Mouse (Mus musculus) cerebellum, adult 11 months (tissue): Measurements from ENCODE around the gene Zfp609.
A peak's percentile ranks its signal among the peaks of the same experiment; 100 is the strongest.
"Not testable (repeated sequence)": the region's sequence is repeated elsewhere in the genome, so short reads cannot be mapped to it uniquely, and the experiment has no call there.

Experiments
- DNase-seq: peaks from one replicate; pipeline ENCODE4 v3.0.0; 2022

Zfp609 gene

DNA sequence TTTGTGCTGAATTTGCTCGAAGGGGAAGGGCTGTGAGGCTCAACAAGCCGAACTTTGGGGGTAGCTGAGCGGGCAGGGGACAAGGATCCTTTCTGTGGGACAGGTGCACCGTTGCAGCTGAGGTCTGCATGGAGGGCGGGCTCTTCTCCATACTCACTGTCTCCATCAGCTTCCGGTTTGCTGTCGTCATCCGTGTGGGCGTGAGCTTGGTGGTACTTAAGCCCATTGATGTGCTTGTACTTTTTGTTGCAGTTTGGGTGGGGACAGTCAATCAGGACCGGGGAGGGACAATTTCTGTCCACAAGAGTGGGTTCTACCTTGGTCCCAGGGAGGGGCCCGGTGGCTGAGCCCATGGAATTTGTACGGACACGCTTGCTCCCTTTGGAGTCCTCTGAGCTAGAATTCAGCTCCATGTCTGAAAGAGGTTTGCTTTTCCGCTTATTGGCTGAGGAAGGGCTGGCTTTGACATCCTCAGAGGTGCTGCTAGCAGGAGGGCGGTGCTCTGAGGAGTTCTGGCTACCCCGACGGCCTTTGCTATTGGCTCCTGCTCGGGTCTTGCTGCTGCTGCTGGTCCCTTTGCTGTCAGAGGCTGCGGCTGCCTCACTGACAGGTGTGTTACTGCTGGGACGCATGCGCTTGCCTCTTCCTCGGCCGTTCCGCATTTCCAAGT lies 123.3 kb downstream of the Zfp609 start:
- no peak for DNase-seq

DNA sequence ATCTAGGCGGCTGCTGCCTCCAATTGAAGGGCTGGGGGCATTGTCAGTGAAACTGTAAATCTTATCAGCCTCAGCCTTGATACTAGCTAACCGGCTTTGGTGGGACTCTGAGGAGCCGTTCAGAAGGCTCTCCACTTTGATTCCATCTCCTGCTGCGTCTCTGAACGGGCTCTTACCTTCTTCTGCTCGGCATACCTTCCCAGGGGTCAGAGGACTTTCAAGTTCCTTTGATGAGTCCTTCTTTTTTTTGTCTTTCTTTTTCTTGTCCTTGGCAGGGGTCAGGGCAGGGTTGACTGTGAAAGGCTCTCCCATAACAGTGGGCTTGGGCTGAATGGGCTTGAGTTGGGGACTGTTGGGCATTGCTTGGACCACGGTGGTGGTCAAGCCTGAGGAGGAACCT lies 124.1 kb downstream of the Zfp609 start:
- no peak for DNase-seq

- DNase-seq: no peak
These were observed 125.1 kb downstream of the Zfp609 start for GRCm38 (mm10) chr9:65702286-65702685.

- no peak for DNase-seq
These were observed 126.9 kb downstream of the Zfp609 start for GRCm38 (mm10) chr9:65700504-65700903.

DNA sequence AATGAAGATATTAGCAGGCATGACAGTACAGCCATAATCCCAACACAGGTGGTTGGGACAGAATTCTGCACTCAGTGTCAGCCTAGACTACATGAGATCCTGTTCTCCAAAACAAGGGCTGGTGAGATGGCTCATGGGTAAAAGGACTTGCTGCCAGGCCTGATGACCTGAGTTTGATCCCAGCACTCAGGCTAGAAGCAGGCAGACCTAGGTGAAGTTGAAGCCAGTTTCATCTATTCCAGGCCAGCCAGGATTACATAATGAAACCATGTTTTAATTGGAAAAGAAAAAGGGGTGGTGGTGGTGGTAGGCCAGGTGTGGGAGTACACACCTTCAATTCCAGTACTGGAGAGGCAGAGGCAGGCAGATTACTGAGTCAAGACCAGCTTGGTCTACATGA lies 129.4 kb downstream of the Zfp609 start:
- no peak for DNase-seq

- DNase-seq: no peak
These were observed 130.0 kb downstream of the Zfp609 start for GRCm38 (mm10) chr9:65697356-65697755.

DNA sequence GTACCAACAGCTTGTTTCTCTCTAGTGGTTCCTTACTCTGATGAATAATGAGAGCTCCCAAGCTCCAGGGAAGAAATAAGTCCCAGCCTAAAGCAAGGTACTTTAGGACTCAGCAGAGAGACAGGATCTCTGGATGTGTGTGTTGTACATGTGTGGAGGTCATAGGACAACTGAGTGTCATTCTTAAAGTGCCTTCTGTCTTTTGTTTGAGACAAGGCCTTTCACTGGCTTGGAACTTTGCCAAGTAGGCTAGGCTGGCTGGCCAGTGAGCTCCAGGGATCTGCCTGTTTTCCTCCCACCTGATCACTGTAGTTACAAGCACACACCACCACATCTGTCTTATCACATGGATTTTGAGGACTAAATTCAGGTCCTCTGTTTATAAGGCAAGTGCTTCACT lies 131.0 kb downstream of the Zfp609 start:
- peak; percentile 32 for DNase-seq

- DNase-seq: peak; percentile 46
These were observed 131.7 kb downstream of the Zfp609 start for GRCm38 (mm10) chr9:65695646-65696045.

DNA sequence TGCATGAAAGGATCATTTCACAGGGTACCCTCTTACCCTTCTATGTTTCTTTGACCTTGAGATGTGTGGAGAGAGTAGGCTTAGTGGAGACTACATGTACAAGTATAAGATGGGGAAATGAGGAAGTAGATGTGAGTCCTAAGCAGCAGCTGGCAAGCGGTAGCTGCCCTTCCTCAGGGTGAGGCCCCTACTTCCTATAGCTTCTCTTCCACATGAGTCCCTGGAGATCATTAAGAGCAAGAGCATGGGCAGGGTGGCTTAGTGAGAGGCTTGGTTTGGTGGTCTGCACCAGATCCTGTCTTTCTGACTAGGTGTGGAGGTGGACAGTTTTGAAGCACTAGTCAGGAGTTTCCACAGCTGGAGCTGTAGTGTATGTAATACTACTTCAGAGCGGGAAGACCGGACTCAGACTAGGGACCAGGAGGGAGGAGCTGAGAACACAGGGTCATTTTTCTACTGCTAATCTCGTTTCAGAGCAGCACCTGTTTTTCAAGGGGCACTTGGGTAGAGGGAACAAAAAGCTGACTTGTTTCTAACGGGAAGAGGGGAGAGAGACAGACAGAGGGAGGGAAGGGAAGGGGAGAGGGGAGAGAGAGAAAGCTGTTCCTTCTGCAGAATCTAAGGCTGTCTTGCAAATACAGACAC lies 134.3 kb downstream of the Zfp609 start:
- no peak for DNase-seq

- DNase-seq: no peak
These were observed 134.9 kb downstream of the Zfp609 start for GRCm38 (mm10) chr9:65692466-65692865.

GRCm38 (mm10) chr9:65689869-65690268 lies 137.5 kb downstream of the Zfp609 start:
- DNase-seq: not testable (repeated sequence)

DNA sequence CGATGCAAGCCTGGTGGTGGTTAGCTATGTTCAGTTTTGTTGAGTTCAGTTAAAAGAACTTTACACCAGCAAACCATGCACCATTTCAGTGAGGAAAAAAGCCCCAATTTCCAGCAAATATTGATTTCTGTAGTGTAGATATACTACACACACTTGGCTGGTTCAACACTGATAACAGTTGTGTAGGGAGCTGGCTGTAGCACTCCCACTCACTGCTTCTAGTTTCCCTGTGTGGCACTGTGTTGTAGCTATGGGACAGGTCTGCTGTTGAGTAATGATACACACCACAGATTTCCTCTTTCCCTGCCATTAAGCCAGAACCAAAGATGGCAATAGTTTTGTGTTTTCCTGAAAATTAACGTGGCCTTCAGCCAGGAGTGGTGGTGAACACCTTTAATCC lies 142.7 kb downstream of the Zfp609 start:
- no peak for DNase-seq

GRCm38 (mm10) chr9:65682994-65683393 lies 144.4 kb downstream of the Zfp609 start:
- no peak for DNase-seq

DNA sequence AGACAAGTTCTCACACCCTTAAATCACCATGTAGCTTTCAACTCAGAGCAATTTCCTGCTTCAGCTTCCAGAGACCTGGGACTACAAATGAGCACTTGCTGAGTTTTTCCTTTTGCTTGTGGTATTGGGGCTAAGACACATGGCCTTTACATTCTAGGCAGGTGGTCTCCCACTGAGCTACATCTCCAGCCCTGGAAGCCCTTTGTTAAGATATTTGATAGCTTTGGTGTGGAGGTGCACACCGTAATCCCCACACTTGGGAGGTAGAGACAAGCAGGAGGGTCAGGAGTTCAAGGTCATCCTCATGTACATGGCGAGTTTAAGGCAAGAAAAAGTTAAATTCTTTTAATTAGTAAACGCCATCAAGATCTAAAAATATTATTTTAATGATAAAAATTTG lies 145.2 kb downstream of the Zfp609 start:
- no peak for DNase-seq

- DNase-seq: no peak
These were observed 145.8 kb downstream of the Zfp609 start for GRCm38 (mm10) chr9:65681634-65681940.

GRCm38 (mm10) chr9:65680938-65681633 lies 146.3 kb downstream of the Zfp609 start:
- DNase-seq: no peak

DNA sequence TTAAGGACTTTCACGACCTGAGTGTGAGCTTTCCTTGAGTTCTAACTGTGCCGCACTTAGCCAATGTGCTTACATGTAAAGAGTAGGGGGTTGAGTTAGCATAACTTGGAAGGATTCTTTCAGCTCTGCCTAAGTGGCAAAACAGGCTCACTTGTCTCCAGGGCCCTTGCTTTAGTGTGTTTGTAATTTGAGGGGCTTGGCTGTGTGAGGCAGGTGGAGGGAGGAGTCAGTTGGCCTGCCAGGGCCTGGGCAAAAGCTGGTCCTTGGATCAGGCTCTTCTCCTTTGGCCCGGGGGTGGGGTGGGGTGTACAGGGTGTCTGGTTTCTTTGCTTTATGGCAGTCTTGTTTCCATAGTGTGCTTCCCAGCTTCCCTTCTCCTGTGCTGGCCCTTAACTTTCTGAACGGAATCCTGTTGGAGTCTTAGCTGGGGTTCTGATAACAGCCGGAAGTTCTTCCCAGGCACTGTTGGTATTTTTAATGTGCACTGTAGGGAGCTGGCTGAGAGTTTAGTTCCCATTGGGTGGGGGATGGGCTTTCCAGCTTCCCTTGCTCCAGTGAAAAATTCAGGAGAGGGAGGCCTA lies 148.1 kb downstream of the Zfp609 start:
- peak; percentile 27 for DNase-seq

- DNase-seq: no peak
These were observed 150.3 kb downstream of the Zfp609 start for GRCm38 (mm10) chr9:65677119-65677462.

DNA sequence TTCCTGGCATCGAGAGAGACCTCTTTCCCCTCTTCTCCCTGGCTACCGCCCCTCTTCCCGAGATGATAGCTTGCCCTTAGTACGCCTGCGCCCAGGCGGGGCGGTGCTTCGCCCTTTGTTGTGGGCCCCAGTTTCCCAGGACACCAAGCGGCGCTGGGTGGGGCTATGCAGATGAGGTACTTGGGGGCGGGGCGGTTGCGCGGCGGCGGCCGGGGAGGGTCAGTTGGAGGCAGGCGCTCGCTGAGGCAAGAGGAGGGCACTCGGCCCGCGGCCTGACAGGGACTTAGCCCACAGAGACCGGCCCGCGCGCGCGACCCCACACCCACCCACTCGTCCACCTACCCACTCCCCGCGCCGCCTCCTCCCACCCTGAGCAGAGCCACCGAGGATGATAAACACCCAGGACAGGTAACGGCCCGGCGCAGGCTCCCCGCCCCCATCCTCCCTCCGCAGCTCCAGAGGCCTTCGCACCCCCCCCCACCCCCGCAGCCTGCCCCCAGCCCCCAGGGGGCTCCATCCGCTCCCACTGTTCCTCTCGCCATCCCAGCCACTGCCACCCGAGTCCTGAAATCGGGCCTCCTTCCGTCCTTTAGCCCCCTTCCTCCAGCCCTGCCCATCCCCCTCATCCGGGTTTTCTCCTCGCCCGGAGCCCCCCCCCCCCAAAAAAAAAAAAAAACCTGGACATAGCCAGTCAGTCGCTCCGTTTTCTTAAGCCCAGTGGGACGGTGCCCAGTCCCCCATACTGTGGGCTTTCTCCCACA lies 150.8 kb downstream of the Zfp609 start:
- DNase-seq: peak; percentile 97

- no peak for DNase-seq
These were observed 151.7 kb downstream of the Zfp609 start for GRCm38 (mm10) chr9:65675461-65676357.

DNA sequence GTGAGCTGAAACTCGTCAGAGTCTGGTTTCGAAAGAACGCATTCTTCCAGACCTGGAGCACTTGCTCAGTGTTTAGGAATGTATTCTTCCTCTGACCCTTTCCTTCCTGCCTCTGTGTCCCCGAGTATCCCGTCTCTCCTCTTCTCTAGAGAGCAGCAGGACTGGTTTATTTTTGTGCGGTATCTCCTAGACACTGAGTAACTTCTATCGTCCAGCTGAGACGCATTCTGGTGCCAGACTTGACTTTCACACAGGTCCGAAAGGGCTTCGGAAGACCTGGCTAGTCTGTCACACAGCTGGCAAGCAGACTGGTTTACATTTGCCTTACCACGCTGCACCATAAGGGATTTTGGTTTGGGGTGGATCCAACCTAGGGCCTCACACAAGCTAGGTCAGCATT lies 154.4 kb downstream of the Zfp609 start:
- no peak for DNase-seq

DNA sequence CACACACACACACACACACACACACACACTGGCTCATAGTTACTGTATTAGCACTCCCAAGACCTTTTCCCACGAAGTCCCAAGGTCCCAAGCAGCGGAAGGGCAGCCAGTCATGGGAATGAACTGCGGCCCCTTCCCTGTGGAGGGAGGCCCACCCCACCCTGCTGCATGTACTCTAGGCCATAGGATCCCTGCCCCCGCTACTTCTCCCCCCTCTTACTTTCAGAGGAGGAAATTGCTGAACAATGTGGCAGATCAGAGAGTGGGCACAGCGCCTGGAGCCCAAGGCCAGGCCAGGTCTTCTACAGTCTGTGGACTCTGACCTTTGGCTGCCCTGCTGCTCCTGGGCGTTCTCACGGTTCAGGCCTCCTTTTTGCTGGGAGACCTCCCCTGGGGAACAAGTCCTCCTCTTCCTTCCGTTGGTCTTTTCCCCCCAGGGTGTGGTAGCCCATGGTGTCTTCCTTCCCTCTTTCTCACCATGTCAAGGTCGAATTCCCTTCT lies 155.9 kb downstream of the Zfp609 start:
- no peak for DNase-seq
